Mouse (Mus musculus): ENCODE data around the gene 2310030G06Rik. TPM values are rescaled to one million over a fixed set of nuclear protein-coding genes. Genes with fewer than 3 reads are reported as not detected.

Gene 2310030G06Rik
- polyA plus RNA-seq, 1 experiment, result 1.1 TPM

DNA sequence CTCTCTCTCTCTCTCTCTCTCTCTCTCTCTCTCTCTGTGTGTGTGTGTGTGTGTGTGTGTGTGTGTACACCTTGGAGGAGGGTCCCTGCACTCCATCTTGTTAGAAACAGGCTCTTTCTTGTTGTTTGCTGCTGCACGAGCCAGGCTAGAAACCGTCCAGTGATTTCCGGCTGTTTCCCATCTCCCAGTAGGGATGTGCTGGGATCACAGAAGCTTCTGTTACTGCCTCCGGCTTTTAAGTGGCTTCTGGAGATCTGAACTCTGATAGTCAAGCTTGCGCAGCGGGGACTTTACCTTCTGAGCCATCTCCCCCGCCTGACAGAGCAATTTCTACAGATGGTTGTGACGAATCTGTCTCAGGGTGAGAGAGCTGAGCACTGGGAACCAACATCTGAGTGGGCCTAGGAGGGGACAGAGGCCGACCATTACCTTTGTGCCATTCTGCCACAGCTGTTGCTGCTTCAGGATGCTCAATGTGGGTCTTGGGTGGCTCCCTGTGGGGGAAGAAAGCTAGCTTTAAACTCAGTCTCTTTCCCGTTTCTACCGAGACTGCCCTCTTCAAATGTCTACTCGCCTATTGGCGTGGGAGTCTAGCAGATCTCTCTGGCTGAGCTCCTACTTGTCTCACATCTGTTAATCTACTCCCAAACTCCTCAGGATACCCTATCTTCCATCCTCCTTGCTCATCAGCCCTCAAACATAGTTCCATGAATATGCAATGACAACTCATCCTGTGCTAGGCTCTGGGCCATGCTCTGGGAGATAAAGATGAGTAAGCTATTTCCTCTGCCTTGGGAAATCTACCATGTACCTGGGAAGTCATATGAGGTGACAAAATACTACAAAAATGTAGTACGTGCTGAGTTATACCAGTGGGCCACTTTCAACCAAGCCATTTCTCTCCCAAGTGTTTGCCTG, 5.2 kb downstream of the 2310030G06Rik start:
- H3K36me3 ChIP-seq (ENCODE audit: control insufficient read depth, insufficient read depth), result peaks cover 4% of the 10 kb centered on the region
- TF ChIP-seq POLR2A (IDR thresholded peaks at IDR 0.05; ENCODE audit: insufficient read length, low read depth), result no peak
- no peak for TF ChIP-seq CEBPB (IDR thresholded peaks at IDR 0.05; ENCODE audit: insufficient read depth, poor library complexity, severe bottlenecking)
- TF ChIP-seq POLR2AphosphoS2 (IDR thresholded peaks at IDR 0.05; ENCODE audit: insufficient read length, low read depth), result no peak
- no peak for TF ChIP-seq TCF12 (IDR thresholded peaks at IDR 0.05; ENCODE audit: insufficient read depth, poor library complexity, severe bottlenecking)
- no peak for TF ChIP-seq REST (IDR thresholded peaks at IDR 0.05; ENCODE audit: insufficient read depth, insufficient read length)
- TF ChIP-seq SRF (IDR thresholded peaks at IDR 0.05; ENCODE audit: control insufficient read depth, insufficient read length, low read depth), result no peak
- TF ChIP-seq MYOD1 (IDR thresholded peaks at IDR 0.05; ENCODE audit: control insufficient read depth in 1 of 3, insufficient read length in 2 of 3, low read depth in 2 of 3), result no peak
- no peak for TF ChIP-seq USF1 (IDR thresholded peaks at IDR 0.05; ENCODE audit: low read depth)
- TF ChIP-seq TCF3 (IDR thresholded peaks at IDR 0.05; ENCODE audit: insufficient read length, low read depth), result no peak
- no peak for TF ChIP-seq E2F4 (IDR thresholded peaks at IDR 0.05; ENCODE audit: insufficient read depth)
- no peak for TF ChIP-seq MAX (IDR thresholded peaks at IDR 0.05; ENCODE audit: low read depth)
- no peaks in the 10 kb centered on the region for H3K27me3 ChIP-seq (ENCODE audit: control insufficient read depth, insufficient read depth, insufficient read length)
- no peak overlapping the region for H3K4me2 ChIP-seq (ENCODE audit: low read depth)
- H3ac ChIP-seq (ENCODE audit: control insufficient read depth, insufficient read length), result no peak overlapping the region
- no peak overlapping the region for H3K4me3 ChIP-seq
- H3K79me2 ChIP-seq (ENCODE audit: control insufficient read depth, insufficient read depth), result no peaks in the 10 kb centered on the region

DNA sequence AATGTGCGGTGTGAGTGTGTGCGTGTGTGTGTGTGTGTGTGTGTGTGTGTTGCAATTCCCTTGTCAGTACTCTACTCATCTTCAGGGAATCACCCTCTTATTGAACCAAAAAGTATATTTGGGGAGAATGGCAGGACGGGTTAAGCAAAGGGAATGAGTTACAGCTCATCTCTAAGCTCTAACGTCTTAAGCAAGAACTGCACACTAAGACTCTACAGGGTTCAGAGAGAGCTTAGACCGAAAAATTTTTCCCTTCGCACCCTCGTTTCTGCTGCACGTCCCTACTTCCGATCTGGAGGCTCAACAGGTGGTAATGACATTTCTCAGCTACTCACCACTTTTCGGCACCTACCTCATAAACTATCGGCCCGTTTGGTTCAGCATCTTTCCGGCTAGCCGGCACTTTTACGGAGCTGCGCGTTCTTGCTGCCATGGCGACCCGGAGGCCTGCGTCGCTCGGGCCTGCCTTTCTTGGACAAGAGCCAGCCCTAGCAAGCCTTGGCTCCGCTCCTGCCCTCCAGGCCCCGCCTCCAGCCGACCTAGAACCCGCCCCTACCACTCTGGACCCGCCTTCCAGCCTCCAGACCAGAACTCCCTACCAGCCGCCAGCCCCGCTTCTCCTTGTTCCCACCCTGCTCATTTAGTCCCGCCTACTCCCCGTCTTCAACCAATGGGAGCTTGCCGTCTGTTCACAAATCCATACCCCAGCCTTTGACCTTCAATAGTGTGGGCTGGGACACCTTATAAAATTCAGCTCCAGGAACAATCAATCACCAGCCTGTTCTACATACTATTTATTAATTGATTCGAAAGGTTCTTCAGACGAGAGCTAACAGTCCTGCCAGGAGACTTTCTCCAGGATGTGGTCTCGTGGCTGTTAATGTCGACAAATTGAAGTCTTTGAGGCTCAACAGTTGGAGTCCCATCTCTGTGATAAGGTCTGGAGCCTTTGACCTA, 7.1 kb downstream of the 2310030G06Rik start, which contains the start of gene Dixdc1:
Gene Dixdc1, minus strand, starts transcription at position 604 of the 957 bp plus-strand sequence.
- Histone ChIP-seq H3K4me2 (ENCODE audit: low read depth) (no peak within 1 kb of the TSS), H3K36me3 (ENCODE audit: control insufficient read depth, insufficient read depth) (peaks cover 4% of the 10 kb centered on the region), H3K27me3 (ENCODE audit: control insufficient read depth, insufficient read depth, insufficient read length) (no peaks in the 10 kb centered on the region), H3K4me3 (no peak within 1 kb of the TSS), H3K79me2 (ENCODE audit: control insufficient read depth, insufficient read depth) (no peaks in the 10 kb centered on the region), H3ac (ENCODE audit: control insufficient read depth, insufficient read length) (no peak within 1 kb of the TSS)
- TF ChIP-seq E2F4 (IDR thresholded peaks at IDR 0.05; ENCODE audit: insufficient read depth) (no peak), CEBPB (IDR thresholded peaks at IDR 0.05; ENCODE audit: insufficient read depth, poor library complexity, severe bottlenecking) (no peak), MAX (IDR thresholded peaks at IDR 0.05; ENCODE audit: low read depth) (no peak), REST (IDR thresholded peaks at IDR 0.05; ENCODE audit: insufficient read depth, insufficient read length) (no peak), SRF (IDR thresholded peaks at IDR 0.05; ENCODE audit: control insufficient read depth, insufficient read length, low read depth) (no peak), USF1 (IDR thresholded peaks at IDR 0.05; ENCODE audit: low read depth) (no peak), MYOD1 (IDR thresholded peaks at IDR 0.05; ENCODE audit: control insufficient read depth in 1 of 3, insufficient read length in 2 of 3, low read depth in 2 of 3) (no peak), POLR2AphosphoS2 (IDR thresholded peaks at IDR 0.05; ENCODE audit: insufficient read length, low read depth) (no peak), MYOG (IDR thresholded peaks at IDR 0.05; ENCODE audit: control insufficient read depth in 1 of 3, insufficient read depth in 1 of 3, insufficient read length in 2 of 3, low read depth in 2 of 3) (no peak), TCF3 (IDR thresholded peaks at IDR 0.05; ENCODE audit: insufficient read length, low read depth) (no peak), TCF12 (IDR thresholded peaks at IDR 0.05; ENCODE audit: insufficient read depth, poor library complexity, severe bottlenecking) (no peak), POLR2A (IDR thresholded peaks at IDR 0.05; ENCODE audit: insufficient read length, low read depth) (no peak)

DNA sequence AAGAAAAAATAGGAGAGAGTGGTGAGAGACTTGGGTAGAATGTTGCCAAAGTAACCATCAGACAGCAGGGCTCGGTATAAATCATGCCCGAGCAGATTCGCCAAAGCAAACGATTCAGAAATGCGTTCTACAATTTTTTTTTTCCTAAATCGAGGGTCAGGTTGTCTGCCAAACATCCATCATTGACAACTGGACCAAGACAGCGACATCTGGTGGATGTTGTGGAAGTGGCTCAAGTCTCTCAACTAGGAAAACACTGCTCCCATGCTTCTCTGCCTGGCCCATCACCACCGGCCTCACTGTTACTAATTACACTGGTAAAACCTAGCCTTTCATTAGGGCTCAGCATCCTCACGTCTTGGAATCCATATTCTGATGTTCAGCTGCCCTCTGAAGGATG, 11.3 kb downstream of the 2310030G06Rik start:
- peak overlapping the region; percentile 60 for H3K4me2 ChIP-seq (ENCODE audit: low read depth)
- no peak overlapping the region for H3ac ChIP-seq (ENCODE audit: control insufficient read depth, insufficient read length)
- no peaks in the 10 kb centered on the region for H3K79me2 ChIP-seq (ENCODE audit: control insufficient read depth, insufficient read depth)
- no peak overlapping the region for H3K4me3 ChIP-seq
- TF ChIP-seq SRF (IDR thresholded peaks at IDR 0.05; ENCODE audit: control insufficient read depth, insufficient read length, low read depth), result no peak
- H3K36me3 ChIP-seq (ENCODE audit: control insufficient read depth, insufficient read depth), result no peaks in the 10 kb centered on the region
- no peaks in the 10 kb centered on the region for H3K27me3 ChIP-seq (ENCODE audit: control insufficient read depth, insufficient read depth, insufficient read length)

DNA sequence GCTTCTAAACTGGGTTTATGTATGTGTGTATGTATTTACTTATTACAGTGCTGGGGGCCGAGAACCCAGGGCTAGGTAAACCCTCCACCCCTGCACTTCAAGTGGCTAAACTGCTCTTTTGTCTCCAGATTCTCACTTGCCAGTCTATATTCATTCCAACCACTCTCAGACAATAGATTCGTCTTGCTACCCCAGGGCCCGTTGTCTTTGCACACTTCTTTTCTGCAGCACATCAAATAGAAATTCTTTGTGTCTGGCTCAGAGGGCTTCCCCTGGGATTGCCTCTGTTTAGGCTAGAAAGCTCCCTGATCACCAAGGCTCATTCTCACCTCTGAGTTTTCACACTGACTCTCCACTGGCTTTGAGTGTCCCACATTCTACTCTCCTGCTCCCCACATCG, 13.8 kb downstream of the 2310030G06Rik start:
- Histone ChIP-seq H3ac (ENCODE audit: control insufficient read depth, insufficient read length) (no peak overlapping the region), H3K4me2 (ENCODE audit: low read depth) (peak overlapping the region; percentile 13), H3K36me3 (ENCODE audit: control insufficient read depth, insufficient read depth) (no peaks in the 10 kb centered on the region), H3K4me3 (no peak overlapping the region), H3K79me2 (ENCODE audit: control insufficient read depth, insufficient read depth) (no peaks in the 10 kb centered on the region), H3K27me3 (ENCODE audit: control insufficient read depth, insufficient read depth, insufficient read length) (no peaks in the 10 kb centered on the region)
- TF ChIP-seq TCF3 (IDR thresholded peaks at IDR 0.05; ENCODE audit: insufficient read length, low read depth), result no peak
- no peak for TF ChIP-seq POLR2AphosphoS2 (IDR thresholded peaks at IDR 0.05; ENCODE audit: insufficient read length, low read depth)
- TF ChIP-seq CEBPB (IDR thresholded peaks at IDR 0.05; ENCODE audit: insufficient read depth, poor library complexity, severe bottlenecking), result no peak
- TF ChIP-seq MAX (IDR thresholded peaks at IDR 0.05; ENCODE audit: low read depth), result no peak
- no peak for TF ChIP-seq TCF12 (IDR thresholded peaks at IDR 0.05; ENCODE audit: insufficient read depth, poor library complexity, severe bottlenecking)
- TF ChIP-seq SRF (IDR thresholded peaks at IDR 0.05; ENCODE audit: control insufficient read depth, insufficient read length, low read depth), result no peak
- TF ChIP-seq USF1 (IDR thresholded peaks at IDR 0.05; ENCODE audit: low read depth), result no peak
- TF ChIP-seq REST (IDR thresholded peaks at IDR 0.05; ENCODE audit: insufficient read depth, insufficient read length), result no peak
- TF ChIP-seq E2F4 (IDR thresholded peaks at IDR 0.05; ENCODE audit: insufficient read depth), result no peak
- no peak for TF ChIP-seq POLR2A (IDR thresholded peaks at IDR 0.05; ENCODE audit: insufficient read length, low read depth)
- no peak for TF ChIP-seq MYOD1 (IDR thresholded peaks at IDR 0.05; ENCODE audit: control insufficient read depth in 1 of 3, insufficient read length in 2 of 3, low read depth in 2 of 3)
- no peak for TF ChIP-seq MYOG (IDR thresholded peaks at IDR 0.05; ENCODE audit: control insufficient read depth in 1 of 3, insufficient read depth in 1 of 3, insufficient read length in 2 of 3, low read depth in 2 of 3)
